Mouse (Mus musculus) MEL (cell line): ENCODE results near the gene Ocel1. TPM values are rescaled to one million over a fixed set of nuclear protein-coding genes. Genes with fewer than 3 reads are reported as not detected.

Experiments used
- DNase-seq: peaks from one replicate; pipeline ENCODE4 v3.0.0; 2011; ENCODE audit warnings: low read depth, low spot score
- H3K27ac ChIP-seq: 2 replicates; pipeline ENCODE4 v1.5.1; 2012; ENCODE audit warnings: low read depth, mild to moderate bottlenecking, control low read depth, low read length, moderate library complexity; ENCODE audit not compliant: control insufficient read depth
- H3K27me3 ChIP-seq, 2 experiments: fragments of 150-350 bp in 1 of 2; sonication (generic) in 1 of 2; 2 replicates each; pipeline ENCODE4 v1.6.1; 2012; ENCODE audit warnings: low read length in 2 of 2, mild to moderate bottlenecking in 2 of 2, improper control_type of control experiment in 1 of 2, moderate library complexity in 1 of 2; ENCODE audit not compliant: insufficient read depth in 2 of 2, control insufficient read depth in 1 of 2
- H3K36me3 ChIP-seq, 2 experiments: 2 replicates each; pipeline ENCODE4 v1.6.1; 2012 to 2014; ENCODE audit warnings: low read length in 2 of 2, improper control_type of control experiment in 1 of 2, inconsistent platforms in 1 of 2, mild to moderate bottlenecking in 1 of 2; ENCODE audit not compliant: insufficient read depth in 2 of 2, control insufficient read depth in 1 of 2
- H3K4me1 ChIP-seq, 2 experiments: fragments of 150-350 bp in 1 of 2; sonication (generic) in 1 of 2; 2 replicates each; pipeline ENCODE4 v1.6.1; 2012; ENCODE audit warnings: low read length in 2 of 2, improper control_type of control experiment in 1 of 2, mild to moderate bottlenecking in 1 of 2; ENCODE audit not compliant: insufficient read depth in 2 of 2, control insufficient read depth in 1 of 2
- H3K4me3 ChIP-seq, 2 experiments: fragments of 150-350 bp in 1 of 2; sonication (generic) in 1 of 2; 2 replicates each; pipeline ENCODE4 v1.5.1; 2012; ENCODE audit warnings: low read depth in 2 of 2, low read length in 2 of 2, mild to moderate bottlenecking in 2 of 2, moderate library complexity in 2 of 2, control low read depth in 1 of 2, improper control_type of control experiment in 1 of 2; ENCODE audit not compliant: control insufficient read depth in 1 of 2, insufficient read depth in 1 of 2
- H3K79me2 ChIP-seq: 2 replicates; pipeline ENCODE4 v1.6.1; 2012; ENCODE audit warnings: mild to moderate bottlenecking, low read length, moderate library complexity; ENCODE audit not compliant: control insufficient read depth, poor library complexity, insufficient read depth
- H3K9ac ChIP-seq: 2 replicates; pipeline ENCODE4 v1.6.1; 2012; ENCODE audit warnings: low read depth, mild to moderate bottlenecking, control low read depth, low read length, moderate library complexity; ENCODE audit not compliant: control insufficient read depth, poor library complexity, severe bottlenecking
- H3K9me3 ChIP-seq: fragments of 150-350 bp; sonication (generic); replicated peaks from 2 replicates; pipeline ENCODE4 v1.6.1; 2012; ENCODE audit warnings: mild to moderate bottlenecking, low read length, improper control_type of control experiment, moderate library complexity; ENCODE audit not compliant: insufficient read depth
- BHLHE40 ChIP-seq: IDR thresholded peaks from 2 replicates; pipeline ENCODE4 v1.6.1; 2012; ENCODE audit warnings: low read depth, mild to moderate bottlenecking, inconsistent platforms, low read length, improper control_type of control experiment, borderline replicate concordance
- CHD2 ChIP-seq: IDR thresholded peaks from 2 replicates; pipeline ENCODE4 v1.6.1; 2011; ENCODE audit warnings: low read length, improper control_type of control experiment
- CTCF ChIP-seq, 3 experiments: IDR thresholded peaks in 2 of 3; conservative IDR thresholded peaks in 1 of 3; 2 replicates each; pipeline ENCODE4 v1.5.1; 2011 to 2012; ENCODE audit warnings: low read length in 3 of 3, low read depth in 2 of 3, mild to moderate bottlenecking in 2 of 3, improper control_type of control experiment in 1 of 3, inconsistent platforms in 1 of 3, mixed read lengths in 1 of 3, moderate library complexity in 1 of 3; ENCODE audit not compliant: control insufficient read depth in 1 of 3, insufficient read depth in 1 of 3, poor library complexity in 1 of 3, severe bottlenecking in 1 of 3
- E2F4 ChIP-seq: IDR thresholded peaks from 2 replicates; pipeline ENCODE4 v1.6.1; 2011; ENCODE audit warnings: low read depth, low read length, improper control_type of control experiment, borderline replicate concordance
- ELF1 ChIP-seq: IDR thresholded peaks from 2 replicates; pipeline ENCODE4 v1.6.1; 2014; ENCODE audit warnings: low read depth, mild to moderate bottlenecking, inconsistent platforms, low read length, improper control_type of control experiment, moderate library complexity
- GATA1 ChIP-seq: IDR thresholded peaks from 2 replicates; pipeline ENCODE4 v1.6.1; 2011; ENCODE audit warnings: low read depth, low read length, improper control_type of control experiment
- JUND ChIP-seq: IDR thresholded peaks from 2 replicates; pipeline ENCODE4 v1.6.1; 2011; ENCODE audit warnings: low read depth, mild to moderate bottlenecking, improper control_type of control experiment, low read length
- MAZ ChIP-seq: IDR thresholded peaks from 2 replicates; pipeline ENCODE4 v1.6.1; 2012; ENCODE audit warnings: low read depth, mild to moderate bottlenecking, inconsistent platforms, low read length, improper control_type of control experiment
- MEF2A ChIP-seq: IDR thresholded peaks from 2 replicates; pipeline ENCODE4 v1.6.1; 2014; ENCODE audit warnings: low read depth, mild to moderate bottlenecking, inconsistent platforms, low read length, improper control_type of control experiment; ENCODE audit not compliant: poor library complexity, insufficient replicate concordance, severe bottlenecking; ENCODE audit errors: extremely low read depth
- MXI1 ChIP-seq: IDR thresholded peaks from 2 replicates; pipeline ENCODE4 v1.6.1; 2011; ENCODE audit warnings: mild to moderate bottlenecking, low read depth, low read length, improper control_type of control experiment
- MYB ChIP-seq: IDR thresholded peaks from 2 replicates; pipeline ENCODE4 v1.6.1; 2011; ENCODE audit warnings: mild to moderate bottlenecking, low read depth, low read length, improper control_type of control experiment
- NELFE ChIP-seq: IDR thresholded peaks from 2 replicates; pipeline ENCODE4 v1.6.1; 2011; ENCODE audit warnings: low read depth, low read length, improper control_type of control experiment
- POLR2A ChIP-seq, 2 experiments: IDR thresholded peaks; 2 replicates each; pipeline ENCODE4 v1.6.1; 2011 to 2012; ENCODE audit warnings: low read length in 2 of 2, mild to moderate bottlenecking in 2 of 2, control low read depth in 1 of 2, improper control_type of control experiment in 1 of 2, low read depth in 1 of 2, moderate library complexity in 1 of 2; ENCODE audit not compliant: control insufficient read depth in 1 of 2, insufficient read depth in 1 of 2, poor library complexity in 1 of 2
- POLR2AphosphoS2 ChIP-seq: IDR thresholded peaks from 2 replicates; pipeline ENCODE4 v1.6.1; 2011; ENCODE audit warnings: low read length, improper control_type of control experiment
- RCOR1 ChIP-seq: IDR thresholded peaks from 2 replicates; pipeline ENCODE4 v1.6.1; 2012; ENCODE audit warnings: low read depth, mild to moderate bottlenecking, inconsistent platforms, low read length, improper control_type of control experiment
- SIN3A ChIP-seq: IDR thresholded peaks from 2 replicates; pipeline ENCODE4 v1.6.1; 2012; ENCODE audit warnings: low read length, improper control_type of control experiment, inconsistent platforms
- TAL1 ChIP-seq: IDR thresholded peaks from 2 replicates; pipeline ENCODE4 v1.6.1; 2012; ENCODE audit warnings: mild to moderate bottlenecking, inconsistent platforms, low read length, moderate library complexity, mixed read lengths
- USF2 ChIP-seq, 2 experiments: IDR thresholded peaks; 2 replicates each; pipeline ENCODE4 v1.6.1; 2011 to 2012; ENCODE audit warnings: improper control_type of control experiment in 2 of 2, low read length in 2 of 2, borderline replicate concordance in 1 of 2, inconsistent platforms in 1 of 2, low read depth in 1 of 2, mild to moderate bottlenecking in 1 of 2; ENCODE audit not compliant: insufficient read depth in 1 of 2
- ZKSCAN1 ChIP-seq: IDR thresholded peaks from 2 replicates; pipeline ENCODE4 v1.6.1; 2012; ENCODE audit warnings: low read depth, mild to moderate bottlenecking, inconsistent platforms, low read length, improper control_type of control experiment, moderate library complexity
- ZNF384 ChIP-seq: IDR thresholded peaks from 2 replicates; pipeline ENCODE4 v1.6.1; 2012; ENCODE audit warnings: low read depth, mild to moderate bottlenecking, inconsistent platforms, low read length, improper control_type of control experiment
- polyA plus RNA-seq, 2 experiments: library from polyadenylated mRNA; stranded (reverse) in 1 of 2; unstranded in 1 of 2; fragments of >175 nt in 1 of 2; fragments of >200 nt in 1 of 2; gene quantifications; 2 replicates each; pipeline versions ENCODE4 v1.2.1 to v1.2.4; 2012; ENCODE audit warnings: low replicate concordance in 2 of 2, low read depth in 1 of 2; ENCODE audit not compliant: insufficient read length in 2 of 2, insufficient read depth in 1 of 2, missing spikeins in 1 of 2
- total RNA-seq: library from RNA; depleted of rRNA; stranded (reverse); fragments of 300-350 nt; gene quantifications from 2 replicates; pipeline ENCODE4 v1.2.3, GENCODE M21; 2012

The Ocel1 gene
- total and polyA plus RNA-seq, 3 experiments = 16.2 to 18.3 TPM; not detected in 1

DNA sequence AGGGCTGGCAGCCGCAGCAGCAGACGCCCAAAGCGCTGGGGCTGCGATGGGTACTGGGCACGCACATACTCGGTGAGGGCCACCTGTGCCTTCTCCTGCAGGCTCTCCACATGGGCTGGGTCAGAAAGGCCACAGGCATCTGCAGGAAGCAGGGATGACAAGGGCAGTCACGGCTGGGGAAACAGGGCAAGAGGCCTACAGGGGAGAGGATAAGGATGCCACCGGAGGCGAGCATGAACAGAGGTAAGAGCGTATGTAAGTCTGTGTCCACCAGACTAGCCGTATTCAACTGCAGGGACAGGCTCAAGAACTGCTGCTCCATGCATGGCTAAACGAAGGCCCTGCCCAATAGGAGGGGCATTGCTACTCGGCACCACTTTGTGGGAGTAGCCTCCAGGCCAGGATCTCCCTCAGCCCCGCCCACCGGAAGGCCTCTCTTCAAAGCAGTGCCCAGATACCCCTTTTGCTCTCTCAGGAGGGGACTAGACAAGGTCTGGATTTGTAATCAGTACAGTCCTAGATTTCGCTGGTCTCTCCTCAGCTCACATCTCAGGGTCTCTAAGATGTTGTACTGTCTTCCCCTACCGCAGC lies 3.6 kb downstream of the Ocel1 start:
- Histone ChIP-seq H3K4me1 (peaks cover 0 to 3% of the 10 kb centered on the region in 2 experiments; a peak in 1 of 4 replicates), H3K36me3 (no peaks in the 10 kb centered on the region), H3K9ac (no peak overlapping the region), H3K9me3 (no peaks in the 10 kb centered on the region), H3K27me3 (no peaks in the 10 kb centered on the region), H3K79me2 (no peaks in the 10 kb centered on the region; the same call in 1 of the 2 replicates), H3K4me3 (no peak overlapping the region), H3K27ac (no peak overlapping the region)
- no peak for DNase-seq
- no peak for TF ChIP-seq CHD2
- TF ChIP-seq TAL1 = no peak
- no peak for TF ChIP-seq ZNF384
- no peak for TF ChIP-seq MXI1
- TF ChIP-seq USF2 (IDR thresholded peaks at IDR 0.05; ENCODE audit: borderline replicate concordance in 1 of 2, insufficient read depth in 1 of 2, low read depth in 1 of 2, low read length in 2 of 2) = no peak
- TF ChIP-seq SIN3A = no peak
- TF ChIP-seq MEF2A = no peak
- TF ChIP-seq POLR2AphosphoS2 = no peak
- TF ChIP-seq POLR2A (IDR thresholded peaks at IDR 0.05; ENCODE audit: control insufficient read depth in 1 of 2, insufficient read depth in 1 of 2, low read depth in 1 of 2, low read length in 2 of 2, poor library complexity in 1 of 2) = no peak
- TF ChIP-seq ELF1 = no peak
- TF ChIP-seq CTCF (IDR thresholded peaks at IDR 0.05 in 2 of 3, conservative IDR thresholded peaks at IDR 0.05 in 1 of 3; ENCODE audit: control insufficient read depth in 1 of 3, insufficient read depth in 1 of 3, low read depth in 2 of 3, low read length in 3 of 3, poor library complexity in 1 of 3, severe bottlenecking in 1 of 3) = no peak
- TF ChIP-seq MYB = no peak
- TF ChIP-seq BHLHE40 = no peak
- no peak for TF ChIP-seq E2F4
- no peak for TF ChIP-seq MAZ
- TF ChIP-seq ZKSCAN1 = no peak
- no peak for TF ChIP-seq NELFE

DNA sequence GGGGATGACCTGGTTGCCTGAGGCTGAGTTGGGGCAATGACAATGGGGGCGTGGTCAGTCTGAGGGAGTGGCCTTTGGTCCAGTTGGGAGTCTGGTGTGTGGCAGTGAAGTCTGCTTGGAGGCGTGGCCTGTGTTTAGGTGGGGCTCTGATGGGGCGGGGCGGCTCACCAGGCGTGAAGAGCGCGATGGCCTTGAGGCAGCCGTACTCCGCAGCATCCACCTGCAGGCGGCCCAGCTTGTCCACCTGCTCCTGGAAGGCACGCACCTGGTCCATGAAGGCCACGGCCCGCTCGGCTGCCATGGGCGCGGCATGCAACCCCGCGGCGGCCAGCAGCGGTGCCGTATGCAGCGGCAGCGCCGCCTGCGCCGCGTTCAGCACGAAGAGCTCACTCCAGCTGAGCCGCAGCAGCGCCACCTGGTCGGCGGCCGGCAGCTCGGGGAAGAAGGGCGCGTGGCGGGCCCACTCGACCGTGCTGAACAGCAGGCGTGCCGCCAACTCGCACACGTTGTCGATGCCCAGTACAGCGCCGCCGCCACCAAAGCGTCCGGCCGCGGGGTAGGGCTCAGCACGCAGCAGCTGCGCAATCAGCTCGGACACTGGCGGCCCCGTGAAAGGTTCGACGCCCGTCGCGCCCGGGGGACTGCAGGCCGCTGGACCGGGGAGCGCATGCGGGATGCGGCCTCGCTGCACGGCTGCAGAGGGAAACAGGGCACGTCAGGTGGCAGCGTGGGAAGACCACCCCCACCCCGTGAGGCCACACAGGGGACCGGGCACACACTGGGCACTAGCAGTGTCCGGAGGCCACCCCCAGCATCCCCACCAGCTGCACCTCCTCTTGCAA lies 4.7 kb downstream of the Ocel1 start:
- Histone ChIP-seq H3K4me3 (no peak overlapping the region), H3K27me3 (no peaks in the 10 kb centered on the region), H3K36me3 (no peaks in the 10 kb centered on the region), H3K27ac (no peak overlapping the region), H3K9ac (no peak overlapping the region), H3K9me3 (no peaks in the 10 kb centered on the region), H3K4me1 (peaks cover 0 to 6% of the 10 kb centered on the region in 2 experiments; a peak in 2 of 4 replicates), H3K79me2 (peaks cover 2% of the 10 kb centered on the region)
- DNase-seq = no peak
- no peak for TF ChIP-seq JUND
- TF ChIP-seq RCOR1 = no peak
- TF ChIP-seq BHLHE40 = no peak
- no peak for TF ChIP-seq GATA1
- no peak for TF ChIP-seq POLR2A (IDR thresholded peaks at IDR 0.05; ENCODE audit: control insufficient read depth in 1 of 2, insufficient read depth in 1 of 2, low read depth in 1 of 2, low read length in 2 of 2, poor library complexity in 1 of 2)
